Mouse (Mus musculus) hindbrain, embryonic 10.5 days (tissue): ENCODE data around the gene Ccdc40. TPM values are rescaled to one million over a fixed set of nuclear protein-coding genes. Genes with fewer than 3 reads are reported as not detected.
A peak's percentile ranks its signal among the peaks of the same experiment; 100 is the strongest.
"Not testable (repeated sequence)": the region's sequence is repeated elsewhere in the genome, so short reads cannot be mapped to it uniquely, and the experiment has no call there.

Experiments
- DNase-seq: peaks from one replicate; pipeline ENCODE4 v3.0.0-alpha.2; 2017; ENCODE audit warnings: low spot score
- H3K27ac ChIP-seq: fragments of 300-500 bp; sonication (generic); 2 replicates; pipeline ENCODE4 v1.5.1; 2016; ENCODE audit warnings: mild to moderate bottlenecking, moderate library complexity
- H3K27me3 ChIP-seq: fragments of 300-500 bp; sonication (generic); 2 replicates; pipeline ENCODE4 v1.6.1; 2016; ENCODE audit warnings: mild to moderate bottlenecking; ENCODE audit not compliant: poor library complexity, insufficient read depth, severe bottlenecking
- H3K36me3 ChIP-seq: fragments of 300-500 bp; sonication (generic); 2 replicates; pipeline ENCODE4 v1.6.1; 2016; ENCODE audit warnings: mild to moderate bottlenecking, moderate library complexity
- H3K4me1 ChIP-seq: fragments of 300-500 bp; sonication (generic); replicated peaks from 2 replicates; pipeline ENCODE4 v1.6.1; 2016; ENCODE audit warnings: mild to moderate bottlenecking
- H3K4me3 ChIP-seq: fragments of 300-500 bp; sonication (generic); 2 replicates; pipeline ENCODE4 v1.5.1; 2016; ENCODE audit warnings: mild to moderate bottlenecking, moderate library complexity
- H3K9me3 ChIP-seq: fragments of 300-500 bp; sonication (generic); 2 replicates; pipeline ENCODE4 v1.6.1; 2016; ENCODE audit warnings: mild to moderate bottlenecking, moderate library complexity
- WGBS: fragments of 180-500 bp; shearing (Covaris S2); methylation state at CpG from one replicate; pipeline ENCODE4 v1.1.7; 2016; 5-methylcytosine and 5-hydroxymethylcytosine counted together
- polyA plus RNA-seq: library from polyadenylated mRNA; unstranded; fragments of >200 nt; fragmentation: Nextera tagmentation; extraction: Ambion mirVana; gene quantifications from 2 replicates; pipeline ENCODE4 v1.2.1, GENCODE M21; 2016

Gene Ccdc40
- polyA plus RNA-seq, 1 experiment from 2014 or later = 20.0 TPM

DNA sequence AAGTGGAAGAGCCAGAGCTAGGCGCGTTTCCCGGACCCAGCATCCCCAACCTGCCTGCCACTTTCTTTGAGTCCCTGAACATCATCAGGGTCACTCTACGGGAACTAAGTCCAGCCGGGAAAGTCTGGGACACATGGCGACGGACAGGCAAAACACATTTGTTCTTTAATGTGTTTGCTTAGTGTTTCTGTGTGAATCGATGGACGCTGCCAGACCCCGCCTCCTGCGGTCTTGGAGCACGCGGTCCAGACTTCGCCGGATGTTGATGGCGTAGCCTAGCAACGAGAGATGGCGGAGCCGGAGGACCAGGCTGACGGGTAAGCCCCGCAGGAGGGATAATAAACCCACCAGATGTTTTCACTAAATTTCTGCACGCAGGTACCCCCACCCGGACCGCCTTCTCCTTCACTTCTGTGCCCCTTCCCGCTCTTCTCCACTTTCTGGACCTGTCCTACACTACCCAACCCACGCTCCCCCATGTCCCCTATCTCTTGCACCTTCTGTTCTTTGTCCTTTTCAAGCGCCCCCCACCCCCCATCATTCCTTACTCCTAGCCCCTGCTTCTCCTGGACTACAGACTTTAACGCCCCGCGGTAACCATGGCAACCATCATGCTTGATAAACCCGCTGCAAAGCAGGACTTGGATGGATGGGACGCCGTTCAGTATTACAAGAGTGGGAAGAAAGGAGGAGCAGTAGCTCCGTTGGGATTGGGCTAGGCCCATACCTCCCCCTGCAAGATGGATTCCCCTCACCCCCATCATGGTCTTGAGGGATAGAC, 664 bp downstream of the Ccdc40 start:
- Histone ChIP-seq H3K27ac (peak overlapping the region; percentile 94), H3K27me3 (no peaks in the 10 kb centered on the region), H3K36me3 (peaks cover 36% of the 10 kb centered on the region), H3K4me3 (peak overlapping the region; percentile 92), H3K4me1 (peaks cover 66% of the 10 kb centered on the region), H3K9me3 (0 out of 2 replicates have a peak, but pooled peaks cover 2% of the 10 kb centered on the region)
- DNase-seq = peak; percentile 92
- 2% methylated on average over 34 of the region's 34 CpGs for WGBS

DNA sequence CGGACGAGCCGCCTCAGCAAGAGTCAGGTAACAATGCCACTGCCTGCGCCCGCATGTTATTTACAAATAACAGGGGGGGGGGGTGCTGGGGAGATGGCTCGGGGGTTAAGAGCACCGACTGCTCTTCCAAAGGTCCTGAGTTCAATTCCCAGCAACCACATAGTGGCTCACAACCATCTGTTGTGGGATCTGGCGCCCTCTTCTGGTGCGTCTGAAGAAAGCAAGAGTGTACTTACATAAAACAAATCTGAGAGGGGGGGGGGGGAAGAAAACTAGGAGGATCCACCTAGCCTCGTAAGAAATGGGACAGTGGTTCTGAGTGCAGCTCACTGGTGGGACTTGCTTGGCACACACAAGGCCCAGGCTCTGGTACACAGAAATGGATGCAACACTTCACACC, 6.4 kb downstream of the Ccdc40 start:
- WGBS = 92% methylated on average over 10 of the region's 10 CpGs
- Histone ChIP-seq H3K36me3 (peaks cover 69% of the 10 kb centered on the region), H3K4me1 (peaks cover 48% of the 10 kb centered on the region), H3K27me3 (no peaks in the 10 kb centered on the region), H3K27ac (no peak overlapping the region), H3K9me3 (peaks cover 12% of the 10 kb centered on the region; the same call in 1 of the 2 replicates), H3K4me3 (no peak overlapping the region)
- no peak for DNase-seq

DNA sequence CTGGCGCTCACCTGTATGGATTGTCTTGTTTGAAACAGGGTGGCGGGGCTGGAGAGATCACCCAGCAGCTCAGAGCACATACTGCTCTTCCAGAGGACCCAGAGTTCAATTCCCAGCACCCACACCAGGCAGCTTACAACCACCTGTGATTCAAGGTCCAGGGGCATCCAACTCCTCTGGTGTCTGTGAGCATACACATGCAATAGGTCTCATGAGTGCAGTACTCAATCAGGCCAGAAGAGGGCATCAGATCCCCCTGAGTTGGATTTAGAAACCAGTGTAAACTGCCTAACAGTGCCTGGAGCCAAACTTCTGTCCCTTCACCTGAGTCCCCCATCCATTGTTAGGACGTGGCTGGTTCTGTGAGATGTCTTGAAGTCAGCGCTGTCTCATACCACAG, 7.2 kb downstream of the Ccdc40 start:
- Histone ChIP-seq H3K27ac (peak overlapping the region; percentile 53; the same call in 1 of the 2 replicates), H3K4me1 (peaks cover 40% of the 10 kb centered on the region), H3K4me3 (no peak overlapping the region; the same call in 1 of the 2 replicates), H3K27me3 (no peaks in the 10 kb centered on the region), H3K36me3 (peaks cover 77% of the 10 kb centered on the region), H3K9me3 (peaks cover 12% of the 10 kb centered on the region; the same call in 1 of the 2 replicates)
- peak; percentile 66 for DNase-seq
- 80% methylated on average over 4 of the region's 4 CpGs for WGBS

DNA sequence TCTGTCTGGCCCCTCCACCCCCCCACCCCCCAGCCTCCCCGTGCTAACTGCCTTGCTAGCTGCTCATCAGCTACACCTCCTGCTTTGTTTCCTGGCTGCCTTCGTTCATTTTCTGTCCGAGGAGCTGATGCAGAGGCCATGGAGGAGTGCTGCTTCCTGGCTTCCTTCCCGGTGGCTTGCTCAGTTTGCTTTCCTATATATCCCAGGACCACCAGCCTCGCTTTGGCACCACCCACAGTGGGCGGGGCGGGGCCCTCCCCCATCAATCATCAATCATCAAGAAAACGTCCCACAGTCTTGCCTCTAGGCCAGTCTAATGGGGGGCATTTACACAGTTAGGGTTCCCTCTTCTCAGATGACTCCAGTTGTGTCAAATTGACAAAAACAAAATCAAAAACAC, 8.0 kb downstream of the Ccdc40 start:
- no peak overlapping the region for H3K4me3 ChIP-seq
- H3K9me3 ChIP-seq = peaks cover 12% of the 10 kb centered on the region; the same call in 1 of the 2 replicates
- no peaks in the 10 kb centered on the region for H3K27me3 ChIP-seq
- DNase-seq = no peak
- peaks cover 35% of the 10 kb centered on the region for H3K4me1 ChIP-seq
- 47% methylated on average over 8 of the region's 8 CpGs for WGBS
- peaks cover 80% of the 10 kb centered on the region for H3K36me3 ChIP-seq
- peak overlapping the region; percentile 53; the same call in 1 of the 2 replicates for H3K27ac ChIP-seq

DNA sequence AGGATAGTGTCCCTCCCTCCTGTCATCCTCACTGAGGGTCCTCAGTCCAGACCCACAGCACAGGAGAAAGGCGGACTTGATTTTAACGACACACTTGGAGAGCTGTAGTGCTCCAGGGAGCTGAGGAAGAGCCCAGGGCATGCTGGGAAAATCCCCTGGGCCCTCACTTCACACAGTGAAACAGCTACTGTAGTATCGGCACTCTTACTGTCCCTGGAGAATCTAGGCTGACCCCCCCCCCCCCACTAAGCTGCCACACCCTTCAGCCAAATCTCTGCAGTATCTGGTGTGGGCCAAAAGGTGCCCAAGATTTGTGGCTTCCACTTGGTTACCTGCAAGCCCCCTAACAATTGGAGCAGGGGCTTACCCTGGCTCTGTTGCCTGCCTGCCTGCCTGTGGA, 8.6 kb downstream of the Ccdc40 start:
- H3K36me3 ChIP-seq = peaks cover 80% of the 10 kb centered on the region
- H3K27me3 ChIP-seq = no peaks in the 10 kb centered on the region
- no peak for DNase-seq
- H3K27ac ChIP-seq = no peak overlapping the region
- 65% methylated on average over 3 of the region's 3 CpGs for WGBS
- H3K4me1 ChIP-seq = peaks cover 35% of the 10 kb centered on the region
- peaks cover 12% of the 10 kb centered on the region; the same call in 1 of the 2 replicates for H3K9me3 ChIP-seq
- H3K4me3 ChIP-seq = no peak overlapping the region

DNA sequence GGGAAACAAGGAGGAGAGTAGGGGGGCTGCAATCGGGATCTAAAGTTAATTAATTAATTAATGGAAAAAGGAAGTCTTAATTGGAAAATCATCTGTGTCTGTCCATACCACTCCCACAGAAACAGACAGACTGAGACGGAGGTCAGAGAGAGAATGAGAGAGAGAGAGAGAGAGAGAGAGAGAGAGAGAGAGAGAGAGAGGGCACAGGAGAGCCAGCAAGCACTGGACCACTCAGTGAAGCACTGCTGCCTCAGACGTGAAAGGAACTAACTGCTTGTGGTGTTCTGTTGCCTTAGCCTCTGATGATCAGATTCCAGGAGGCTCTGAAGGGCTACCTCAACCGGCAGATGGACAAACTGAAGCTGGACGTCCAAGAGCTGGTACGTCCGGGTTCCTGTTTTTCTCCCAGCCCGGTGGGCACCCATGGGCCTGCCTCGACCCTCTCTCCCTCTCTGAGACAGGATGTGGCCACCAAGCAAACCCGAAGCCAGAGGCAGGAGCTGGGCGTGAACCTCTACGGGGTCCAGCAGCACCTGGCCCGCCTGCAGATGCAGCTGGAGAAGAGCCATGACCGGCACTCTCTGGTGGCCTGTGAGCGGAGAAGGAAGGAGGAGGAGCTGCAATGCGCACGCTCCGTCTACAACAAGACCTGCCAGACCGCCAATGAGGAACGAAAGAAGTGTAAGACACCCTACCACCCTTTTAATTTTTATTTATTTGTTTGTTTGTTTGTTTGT, 9.4 kb downstream of the Ccdc40 start:
- Histone ChIP-seq H3K4me1 (peaks cover 42% of the 10 kb centered on the region), H3K27me3 (no peaks in the 10 kb centered on the region), H3K27ac (peak overlapping the region; percentile 80), H3K4me3 (peak overlapping the region; percentile 42), H3K36me3 (peaks cover 80% of the 10 kb centered on the region), H3K9me3 (peaks cover 12% of the 10 kb centered on the region; the same call in 1 of the 2 replicates)
- peak; percentile 42 for DNase-seq
- 37% methylated on average over 20 of the region's 20 CpGs for WGBS

DNA sequence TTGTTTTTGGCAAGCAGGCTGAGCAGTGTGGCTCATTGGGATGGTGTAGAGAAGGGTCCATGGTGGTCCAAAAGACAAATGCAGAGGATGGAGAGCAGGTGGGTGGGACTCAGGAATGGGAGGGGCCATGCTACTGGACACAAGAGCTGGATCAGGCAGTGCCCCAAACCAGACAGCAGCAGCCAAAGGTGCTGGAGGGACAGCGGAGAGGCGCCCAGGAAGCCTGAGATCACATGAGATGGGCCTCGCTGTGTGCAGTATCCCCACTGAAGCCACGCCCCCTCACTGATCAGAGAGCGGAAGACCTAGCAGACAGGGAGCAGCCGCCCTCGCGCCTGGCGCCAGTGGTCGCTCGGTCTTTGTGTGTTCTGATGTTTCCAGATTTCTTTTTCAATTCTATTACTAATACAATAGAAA, 9.9 kb downstream of the Ccdc40 start:
- WGBS = 24% methylated on average over 11 of the region's 11 CpGs
- Histone ChIP-seq H3K27ac (peak overlapping the region; percentile 80), H3K4me3 (peak overlapping the region; percentile 42), H3K4me1 (peaks cover 44% of the 10 kb centered on the region), H3K9me3 (peaks cover 12% of the 10 kb centered on the region; the same call in 1 of the 2 replicates), H3K36me3 (peaks cover 80% of the 10 kb centered on the region), H3K27me3 (no peaks in the 10 kb centered on the region)
- DNase-seq = peak; percentile 57

DNA sequence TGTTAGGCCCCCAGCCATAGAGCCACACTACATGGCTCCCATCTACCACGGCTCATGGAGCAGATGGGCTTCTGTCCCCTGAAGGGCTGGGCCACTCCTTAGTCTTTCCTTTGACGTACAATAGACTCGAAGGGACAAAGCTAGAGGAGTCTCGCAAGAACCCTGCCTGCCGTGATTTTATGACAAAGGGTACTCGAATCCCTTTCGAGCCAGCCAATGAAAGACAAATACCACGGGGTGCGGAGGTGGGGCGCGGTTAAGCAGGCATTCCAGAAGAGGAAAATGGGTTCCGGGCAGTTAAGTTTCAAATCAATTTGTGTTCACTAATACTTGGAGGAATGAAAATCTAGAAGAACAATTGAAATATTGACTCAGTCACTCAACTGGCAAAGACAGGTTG, 11.1 kb downstream of the Ccdc40 start:
- Histone ChIP-seq H3K36me3 (peaks cover 81% of the 10 kb centered on the region), H3K9me3 (peaks cover 6% of the 10 kb centered on the region; the same call in 1 of the 2 replicates), H3K4me3 (no peak overlapping the region), H3K27me3 (no peaks in the 10 kb centered on the region), H3K27ac (no peak overlapping the region), H3K4me1 (peaks cover 44% of the 10 kb centered on the region)
- WGBS = 92% methylated on average over 12 of the region's 12 CpGs
- DNase-seq = no peak

DNA sequence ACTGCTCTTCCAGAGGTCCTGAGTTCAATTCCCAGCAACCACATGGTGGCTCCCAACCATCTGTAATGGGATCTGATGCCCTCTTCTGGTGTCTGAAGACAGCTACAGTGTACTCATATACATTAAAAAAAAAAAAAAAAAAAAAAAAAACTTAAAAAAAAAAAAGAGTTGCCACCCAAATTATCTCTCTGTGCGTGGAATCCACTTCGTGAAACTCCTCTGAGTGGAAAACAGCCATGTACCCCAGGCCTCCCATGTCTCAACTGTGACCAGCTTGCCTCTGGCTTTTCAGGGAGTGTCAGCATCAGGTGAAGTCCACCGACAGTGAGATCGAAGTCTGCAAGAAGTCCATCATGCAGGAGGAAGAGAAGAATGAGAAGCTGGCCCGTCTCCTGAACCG, 17.2 kb downstream of the Ccdc40 start:
- Histone ChIP-seq H3K36me3 (peaks cover 60% of the 10 kb centered on the region), H3K4me1 (peaks cover 17% of the 10 kb centered on the region)
- not testable (repeated sequence) for H3K27me3 ChIP-seq, DNase-seq, H3K9me3 ChIP-seq, H3K4me3 ChIP-seq, H3K27ac ChIP-seq
- WGBS = 89% methylated on average over 6 of the region's 6 CpGs

DNA sequence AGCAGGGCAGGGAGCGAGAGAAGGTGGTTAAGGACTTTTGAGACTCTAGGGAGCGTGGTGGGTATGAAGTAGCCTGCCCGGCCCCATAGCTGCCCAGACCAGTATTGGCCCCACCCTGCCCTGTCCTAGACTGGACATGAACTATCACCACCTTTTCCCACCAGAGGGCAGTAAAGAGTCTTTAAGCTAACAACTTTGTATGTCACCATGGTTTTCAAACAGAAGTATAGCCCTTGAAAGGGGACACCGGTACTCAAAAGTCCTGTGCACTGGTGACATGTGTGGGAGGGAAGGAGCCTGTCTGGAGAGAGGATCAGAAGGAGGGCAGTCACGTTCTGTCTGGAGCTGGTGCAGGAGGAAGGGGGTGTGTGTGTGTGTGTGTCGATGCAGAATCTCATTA, 20.6 kb downstream of the Ccdc40 start:
- Histone ChIP-seq H3K36me3 (peaks cover 35% of the 10 kb centered on the region), H3K4me1 (peaks cover 38% of the 10 kb centered on the region), H3K9me3 (0 out of 2 replicates have a peak, but pooled peaks cover 8% of the 10 kb centered on the region), H3K27ac (no peak overlapping the region; the same call in 1 of the 2 replicates), H3K27me3 (peaks cover 6% of the 10 kb centered on the region; the same call in 1 of the 2 replicates), H3K4me3 (no peak overlapping the region)
- WGBS = 39% methylated on average over 6 of the region's 6 CpGs
- DNase-seq = peak; percentile 60

DNA sequence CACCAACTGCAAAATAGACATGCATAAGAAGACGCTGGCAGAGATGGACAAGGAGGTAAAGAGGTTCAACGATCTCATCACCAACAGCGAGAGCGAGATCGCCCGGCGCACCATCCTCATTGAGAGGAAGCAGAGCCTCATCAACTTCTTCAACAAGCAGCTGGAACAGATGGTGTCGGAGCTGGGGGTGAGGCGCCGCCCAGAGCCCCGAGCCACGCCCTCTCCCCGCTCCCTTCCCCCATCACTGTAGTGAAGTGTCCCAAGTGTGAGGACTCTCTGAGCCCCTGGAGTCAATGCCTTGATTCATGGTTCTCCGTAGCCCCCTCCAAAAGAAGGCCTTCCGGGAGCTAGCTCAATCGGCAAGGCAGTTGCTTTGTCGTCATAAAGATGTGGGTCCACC, 22.6 kb downstream of the Ccdc40 start:
- Histone ChIP-seq H3K4me1 (peaks cover 38% of the 10 kb centered on the region), H3K27ac (peak overlapping the region; percentile 64), H3K9me3 (no peaks in the 10 kb centered on the region), H3K36me3 (peaks cover 30% of the 10 kb centered on the region), H3K4me3 (no peak overlapping the region), H3K27me3 (peaks cover 6% of the 10 kb centered on the region; the same call in 1 of the 2 replicates)
- WGBS = 60% methylated on average over 17 of the region's 17 CpGs
- DNase-seq = no peak

DNA sequence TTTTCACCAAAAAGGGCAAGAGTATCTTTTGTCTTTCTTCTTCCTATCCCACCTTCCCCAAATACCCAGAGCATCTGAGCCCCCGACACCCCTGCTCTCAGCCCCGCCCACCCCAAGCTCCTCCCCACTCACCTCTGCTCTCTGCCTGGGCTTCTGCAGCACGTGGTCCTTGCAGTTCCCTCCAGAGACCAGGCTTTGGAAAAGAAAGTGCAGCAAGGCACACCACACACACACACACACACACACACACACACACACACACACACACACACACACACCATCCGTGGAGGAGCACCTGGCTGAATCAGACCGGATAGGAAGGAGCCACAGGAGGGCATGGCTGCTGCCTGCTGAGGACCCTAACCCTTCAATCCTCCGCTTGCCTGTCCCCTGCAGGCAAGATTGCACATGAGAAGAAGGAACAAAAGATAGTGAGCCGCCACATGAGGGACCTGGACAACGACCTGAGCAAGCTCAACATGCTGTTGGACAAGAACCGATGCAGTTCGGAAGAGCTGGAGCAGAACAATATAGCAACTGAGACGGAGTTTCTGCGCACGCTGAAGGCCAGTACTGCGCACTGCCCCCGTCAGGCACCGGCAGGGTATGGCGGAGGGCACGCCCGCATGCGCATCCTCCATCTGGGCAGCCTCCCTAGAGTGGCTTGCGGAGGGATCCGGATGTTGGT, 24.6 kb downstream of the Ccdc40 start:
- Histone ChIP-seq H3K4me3 (peak overlapping the region; percentile 36), H3K9me3 (no peaks in the 10 kb centered on the region), H3K36me3 (peaks cover 28% of the 10 kb centered on the region), H3K27ac (peak overlapping the region; percentile 84), H3K27me3 (peaks cover 6% of the 10 kb centered on the region; the same call in 1 of the 2 replicates), H3K4me1 (peaks cover 44% of the 10 kb centered on the region)
- WGBS = 6% methylated on average over 22 of the region's 22 CpGs
- peak; percentile 75 for DNase-seq
